Mouse (Mus musculus) heart, adult 9 months (tissue): ENCODE measurements around the gene Kcnk5.
A peak's percentile ranks its signal among the peaks of the same experiment; 100 is the strongest.

Experiments
- DNase-seq, 2 experiments: peaks; one replicate each; pipeline ENCODE4 v3.0.0; 2022; ENCODE audit warnings: low spot score in 2 of 2

Kcnk5 gene

DNA sequence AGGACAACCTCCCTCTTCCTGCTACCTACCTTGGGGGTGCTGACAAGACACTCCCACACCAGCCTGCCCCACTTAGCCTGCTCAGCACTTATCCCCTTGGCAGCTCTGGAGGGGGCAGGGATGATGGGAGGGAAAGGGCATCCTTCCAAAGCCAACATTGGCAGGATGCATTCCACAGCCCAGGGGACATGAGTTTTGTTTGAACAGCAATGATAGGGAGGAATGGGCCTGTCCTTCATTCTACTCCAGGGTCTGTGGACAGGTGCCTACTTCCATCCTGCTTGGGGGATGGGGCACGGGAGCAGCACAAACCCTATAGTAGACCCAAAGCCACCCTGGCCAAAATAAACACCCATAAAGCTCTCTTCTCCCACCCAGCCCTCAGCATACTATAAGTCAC is 16.2 kb downstream of the Kcnk5 start:
- DNase-seq: peak; percentile 17 to 26

DNA sequence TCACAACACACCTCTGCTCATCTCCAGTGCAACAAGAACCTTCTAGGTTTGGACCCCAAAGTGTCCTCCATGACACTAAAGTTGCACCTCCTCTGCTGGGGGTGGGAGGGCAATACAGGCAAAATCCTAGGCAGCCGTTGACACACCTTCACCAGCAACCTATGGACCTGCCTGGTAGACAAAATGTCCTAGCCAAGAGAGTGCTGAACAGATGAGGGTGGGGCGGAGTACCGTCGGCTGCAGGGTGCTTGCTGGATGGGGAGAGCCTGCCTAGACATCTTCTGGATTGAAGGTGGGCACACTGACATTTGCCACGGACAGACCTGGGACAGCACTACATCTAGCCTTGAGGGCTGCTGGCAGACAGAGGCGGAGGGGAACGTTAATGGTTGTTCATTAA is 17.2 kb downstream of the Kcnk5 start:
- no peak for DNase-seq

- peak; percentile 17 to 29 for DNase-seq
These were observed 18.9 kb downstream of the Kcnk5 start for GRCm38 (mm10) chr14:20162686-20163085.

GRCm38 (mm10) chr14:20158727-20159681 is 22.6 kb downstream of the Kcnk5 start:
- DNase-seq: no peak

GRCm38 (mm10) chr14:20157595-20157994 is 24.0 kb downstream of the Kcnk5 start:
- no peak for DNase-seq

DNA sequence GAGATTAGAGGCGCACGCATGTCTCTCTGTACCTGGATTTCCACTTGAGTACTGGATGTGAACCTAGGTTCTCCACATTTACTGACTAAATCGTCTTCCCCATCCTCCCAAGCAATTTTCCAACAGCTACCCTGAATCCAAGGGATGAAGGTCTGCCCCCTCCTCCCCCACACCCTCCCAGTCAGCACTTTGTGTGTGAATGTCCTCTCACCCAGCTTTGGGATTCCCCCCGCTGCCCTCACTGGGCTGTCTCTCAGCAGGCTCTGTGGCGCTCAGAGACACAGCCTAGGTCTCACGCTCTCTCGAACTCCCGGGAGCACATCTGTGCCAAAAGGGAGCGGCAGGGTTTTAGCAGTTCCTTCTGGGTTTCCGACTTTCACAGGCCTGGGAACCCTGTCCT is 25.9 kb downstream of the Kcnk5 start:
- no peak for DNase-seq

GRCm38 (mm10) chr14:20154937-20155336 is 26.7 kb downstream of the Kcnk5 start:
- DNase-seq: no peak

DNA sequence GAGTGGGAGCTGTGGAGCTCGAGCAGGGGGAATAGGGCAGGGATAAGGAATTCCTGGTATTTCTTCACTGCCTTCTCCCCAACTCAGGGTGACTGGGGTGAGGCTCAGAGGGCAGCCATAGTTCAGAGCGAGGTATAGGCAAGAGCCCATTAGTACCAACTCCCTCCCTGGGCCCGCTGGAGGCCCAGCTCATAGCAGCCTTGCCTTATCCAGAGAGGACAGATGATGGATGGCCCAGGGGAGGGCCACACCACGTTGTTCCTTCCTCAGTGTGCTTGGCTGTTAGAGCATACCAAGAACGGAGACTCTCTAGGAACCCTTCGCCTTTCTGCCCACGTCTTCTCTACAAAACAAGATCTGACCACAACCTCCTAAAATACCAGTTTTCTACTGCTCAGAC is 27.4 kb downstream of the Kcnk5 start:
- DNase-seq: no peak

GRCm38 (mm10) chr14:20149127-20150080 is 32.2 kb downstream of the Kcnk5 start:
- DNase-seq: no peak

DNA sequence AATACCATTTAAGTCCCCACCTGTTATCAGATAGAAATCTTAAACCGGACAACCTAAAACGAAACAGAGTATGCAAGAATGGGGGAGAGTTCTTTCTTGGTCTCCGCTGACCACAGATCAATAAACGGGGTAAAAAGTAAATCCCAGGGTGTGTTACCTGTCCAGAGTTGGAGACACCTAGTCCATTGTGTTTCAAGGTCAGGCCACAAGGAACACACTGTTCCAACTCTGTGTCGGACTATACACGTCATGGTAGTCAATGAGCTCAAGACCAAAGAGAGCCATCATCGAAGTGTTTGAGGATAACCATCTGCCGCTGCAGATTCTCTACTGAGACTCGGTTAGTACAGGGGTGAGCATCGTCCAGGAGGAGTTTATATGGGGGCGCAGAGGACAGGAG is 33.1 kb downstream of the Kcnk5 start:
- no peak for DNase-seq

DNA sequence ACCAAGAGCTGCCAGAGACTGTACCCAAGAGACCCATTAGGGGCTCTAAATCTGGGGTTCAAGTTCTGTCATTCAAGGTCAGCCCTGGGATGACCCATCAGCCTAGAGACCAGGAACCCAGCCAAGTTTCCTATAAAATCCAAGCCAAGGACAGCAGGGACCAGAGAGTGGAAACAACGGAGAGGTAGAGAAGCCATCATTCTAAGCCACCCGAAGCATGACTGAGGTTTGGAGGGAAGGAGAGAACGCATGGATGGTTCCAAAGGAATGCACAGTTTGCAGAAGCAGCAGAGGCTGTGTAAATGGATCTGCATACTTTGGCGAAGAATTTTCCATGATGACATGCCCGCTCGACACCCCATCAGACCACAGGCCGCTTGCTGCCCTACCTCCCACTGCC is 33.8 kb downstream of the Kcnk5 start:
- no peak for DNase-seq

- no peak for DNase-seq
These were observed 37.5 kb downstream of the Kcnk5 start for GRCm38 (mm10) chr14:20144093-20144492.

DNA sequence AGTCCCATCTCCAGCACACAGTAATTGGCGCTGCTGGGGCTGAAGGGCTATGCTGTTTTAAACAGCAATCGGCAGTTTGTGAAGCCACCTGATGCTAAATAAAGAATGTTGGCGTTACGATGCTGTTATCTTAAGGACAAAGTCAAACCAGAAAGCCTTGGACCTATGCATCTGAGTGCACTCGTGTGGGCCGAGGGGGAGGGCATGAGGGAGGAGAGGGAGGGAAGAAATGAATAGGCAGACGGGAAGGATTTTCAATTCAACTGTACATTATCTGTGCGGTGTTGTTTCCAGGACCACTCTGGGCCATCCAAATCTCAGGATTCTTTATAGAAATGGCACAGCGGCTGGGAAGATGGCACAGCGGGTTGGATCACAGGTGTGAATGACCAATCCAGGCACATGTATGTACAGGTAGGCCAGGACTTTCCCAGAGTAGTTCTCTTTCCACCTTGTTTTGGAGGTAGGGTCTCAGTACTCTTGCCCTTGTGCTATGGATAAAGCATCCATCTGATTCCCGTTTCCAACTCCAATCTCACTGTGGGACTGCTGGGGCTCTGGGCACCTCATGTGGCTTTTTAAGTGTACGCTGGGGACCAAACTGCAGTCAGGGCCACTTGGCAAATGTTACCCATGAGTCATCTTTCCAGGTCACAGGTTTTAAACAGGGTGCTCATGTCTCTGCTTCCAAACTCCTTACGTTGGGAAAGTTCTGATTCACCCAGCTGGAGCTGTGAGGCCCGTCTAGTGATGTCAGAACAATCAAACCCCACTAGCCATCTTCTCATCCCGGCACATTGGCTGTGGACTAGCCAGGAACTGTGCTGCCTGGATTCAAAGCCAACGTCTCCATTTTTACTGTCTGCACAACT is 42.9 kb downstream of the Kcnk5 start, which contains the start of gene Saysd1:
Gene Saysd1, minus strand, starts transcription at position 51 of the 872 bp plus-strand sequence.
- no peak for DNase-seq

DNA sequence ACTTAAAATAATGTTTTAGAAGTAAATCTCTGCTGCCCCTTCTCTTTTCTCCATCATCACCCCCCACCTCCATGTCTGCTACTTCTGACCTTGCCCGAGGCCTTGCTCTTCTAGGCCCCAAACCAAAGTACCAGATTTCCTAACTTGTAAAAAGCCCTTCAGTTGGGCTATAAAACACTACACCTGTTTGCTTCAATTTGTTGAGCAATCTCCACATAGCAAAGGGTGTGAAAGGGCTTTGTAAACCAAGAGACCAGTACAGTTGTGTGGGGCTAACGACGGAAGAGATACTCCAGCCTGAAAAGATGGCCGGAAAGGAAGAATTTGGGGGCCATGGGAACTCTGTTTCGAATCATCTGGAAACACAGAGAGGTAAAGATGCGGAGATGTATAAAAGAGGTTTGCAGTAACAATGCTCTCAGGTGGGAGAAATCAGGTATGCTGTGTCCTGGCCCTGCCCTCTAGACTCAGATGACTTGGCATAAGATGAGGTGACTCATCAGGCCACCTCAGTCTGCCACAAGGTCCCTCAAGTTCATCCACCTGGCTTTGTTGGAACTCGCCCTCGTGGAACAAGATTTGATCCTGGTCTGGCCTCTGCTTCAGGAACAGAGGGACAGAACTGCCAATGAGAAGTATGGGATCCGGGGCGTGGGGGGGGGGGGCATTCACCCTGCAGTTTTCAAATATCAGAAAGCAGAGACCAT is 46.5 kb downstream of the Kcnk5 start:
- no peak for DNase-seq

DNA sequence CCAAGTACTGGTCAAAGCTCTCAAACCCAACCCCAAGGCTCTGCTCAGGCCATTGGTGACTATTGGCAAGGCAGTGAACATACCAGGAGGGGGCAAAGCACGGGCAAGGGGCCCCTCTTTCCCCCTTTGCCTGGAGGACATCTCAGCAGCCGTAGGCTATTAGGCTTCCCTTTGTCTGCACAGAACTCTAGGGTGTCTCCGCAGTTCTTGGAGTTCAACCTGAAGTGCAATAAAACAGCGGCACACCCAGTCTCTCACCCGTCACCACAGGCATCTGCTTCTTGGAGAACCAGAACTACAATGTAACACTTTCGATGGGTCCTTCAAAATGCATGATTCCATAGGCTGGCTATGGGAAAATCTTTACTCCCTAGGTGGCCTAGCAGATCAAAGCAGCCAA is 53.4 kb downstream of the Kcnk5 start:
- DNase-seq: no peak

GRCm38 (mm10) chr14:20127406-20128087 is 54.1 kb downstream of the Kcnk5 start:
- no peak for DNase-seq

- DNase-seq: no peak
These were observed 60.7 kb downstream of the Kcnk5 start for GRCm38 (mm10) chr14:20120868-20121267.

GRCm38 (mm10) chr14:20120012-20120411 is 61.6 kb downstream of the Kcnk5 start:
- no peak for DNase-seq

- peak; percentile 14 to 29 for DNase-seq
These were observed 65.4 kb downstream of the Kcnk5 start for GRCm38 (mm10) chr14:20116149-20116605.

DNA sequence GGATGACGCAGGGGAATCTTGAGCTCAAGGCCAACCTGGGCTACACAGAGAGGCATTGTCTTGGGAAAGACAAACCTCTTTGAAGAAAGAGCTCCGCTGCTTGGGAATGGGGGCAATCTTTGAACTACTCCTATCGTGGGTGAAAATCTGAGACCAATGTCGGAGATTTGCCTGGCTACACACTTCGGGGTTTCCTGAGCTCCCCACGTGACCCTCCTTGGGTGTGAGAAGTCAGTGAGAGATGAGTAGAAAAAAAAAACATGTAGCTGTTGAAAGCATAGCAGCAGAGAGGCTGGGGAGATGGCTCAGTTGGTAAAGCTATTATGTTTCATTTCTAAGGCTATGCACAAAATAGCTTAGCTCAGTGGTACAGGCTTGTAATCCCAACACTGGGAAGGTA is 66.7 kb downstream of the Kcnk5 start:
- DNase-seq: no peak
